In the genomic region with DNA sequence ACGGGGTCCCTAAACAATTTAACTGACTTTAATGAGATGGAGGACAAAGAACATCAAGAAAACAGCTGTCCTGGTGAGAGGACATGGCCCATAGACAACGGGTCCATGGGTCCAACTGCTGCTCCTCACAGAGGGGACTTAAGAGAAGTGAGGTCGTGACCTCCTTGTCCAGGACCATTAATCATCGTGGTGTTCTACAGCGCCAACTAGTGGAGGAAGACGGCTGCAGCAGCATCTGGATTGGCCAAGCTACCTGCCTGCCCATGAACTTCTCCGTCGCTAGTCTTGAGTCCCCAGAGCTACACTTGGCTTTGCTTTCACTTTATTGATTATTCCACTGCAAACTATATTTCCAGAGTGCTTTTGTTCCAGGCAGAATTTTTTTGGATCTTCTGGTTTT, we compare ENCODE assay signal across 9 mouse cellular contexts.
DNase-seq lines count a peak whose midpoint lies in the region; ATAC-seq and TF ChIP-seq lines count a peak whose summit lies in the region.
"Had no signal": no experiment of that assay in that cellular context is flagged by ENCODE, and none has a peak within 500 bp of the region (broad histone marks: within the 10 kb centered on the region; RNA-seq: fewer than 3 reads in every experiment).

No protein-coding gene starts in this region.

- no peak overlapping the region for H3K4me2 ChIP-seq in forebrain, postnatal 0 days (ENCODE audit: low read depth)
- no peak overlapping the region for H3K4me2 ChIP-seq in forebrain, embryonic 15.5 days (replicated peaks)
- H3K4me2 ChIP-seq in midbrain, postnatal 0 days (ENCODE audit: low read depth, low read length, poor library complexity, severe bottlenecking), result no peak overlapping the region
- no peak overlapping the region for H3K4me2 ChIP-seq in midbrain, embryonic 16.5 days (ENCODE audit: low read length)

- ATAC-seq in forebrain, postnatal 0 days, result no peak
- no peak for ATAC-seq in forebrain, embryonic 15.5 days (replicated peaks)
- ATAC-seq in midbrain, postnatal 0 days (ENCODE audit: low FRiP score), result no peak
- no peak for ATAC-seq in midbrain, embryonic 16.5 days
- ATAC-seq in granulocyte monocyte progenitor cell, adult 5-6 weeks (replicated peaks; ENCODE audit: poor library complexity, severe bottlenecking), result peak; percentile 48

- no peak for DNase-seq in forebrain, postnatal 0 days
- no peak for DNase-seq in midbrain, postnatal 0 days (ENCODE audit: low spot score)
- DNase-seq in thymus, postnatal 14 days, result peak; percentile 14
- no peak for DNase-seq in left cerebral cortex, adult 8-10 months (ENCODE audit: low spot score in 2 of 2)
- DNase-seq in urinary bladder, postnatal 25 days (ENCODE audit: low spot score), result no peak
- DNase-seq: right cerebral cortex, adult 18-20 months had no signal

- H3K27ac ChIP-seq in forebrain, postnatal 0 days (ENCODE audit: low read depth, low read length), result no peak overlapping the region
- H3K27ac ChIP-seq in forebrain, embryonic 15.5 days (replicated peaks), result no peak overlapping the region
- H3K27ac ChIP-seq in midbrain, postnatal 0 days (ENCODE audit: low read depth, low read length), result no peak overlapping the region
- H3K27ac ChIP-seq in midbrain, embryonic 16.5 days (ENCODE audit: low read length), result no peak overlapping the region

- WGBS in forebrain, postnatal 0 days, result 35% methylated on average over 8 of the region's 8 CpGs
- WGBS in forebrain, embryonic 15.5 days, result 31% methylated on average over 8 of the region's 8 CpGs
- WGBS in midbrain, postnatal 0 days, result 29% methylated on average over 8 of the region's 8 CpGs
- WGBS in midbrain, embryonic 16.5 days, result 30% methylated on average over 8 of the region's 8 CpGs

- H3K4me3 ChIP-seq in forebrain, postnatal 0 days (ENCODE audit: low read depth, low read length), result no peak overlapping the region
- no peak overlapping the region for H3K4me3 ChIP-seq in forebrain, embryonic 15.5 days
- no peak overlapping the region for H3K4me3 ChIP-seq in midbrain, postnatal 0 days (ENCODE audit: low read depth, low read length)
- no peak overlapping the region for H3K4me3 ChIP-seq in midbrain, embryonic 16.5 days (ENCODE audit: low read depth, low read length)

- no peak overlapping the region for H3K9ac ChIP-seq in forebrain, postnatal 0 days
- no peak overlapping the region for H3K9ac ChIP-seq in forebrain, embryonic 15.5 days (replicated peaks)
- no peak overlapping the region for H3K9ac ChIP-seq in midbrain, postnatal 0 days (replicated peaks; ENCODE audit: low read length, poor library complexity, severe bottlenecking)
- no peak overlapping the region for H3K9ac ChIP-seq in midbrain, embryonic 16.5 days (ENCODE audit: low read depth, low read length)

- H3K36me3 ChIP-seq in forebrain, postnatal 0 days (ENCODE audit: insufficient read depth), result no peaks in the 10 kb centered on the region
- no peaks in the 10 kb centered on the region for H3K36me3 ChIP-seq in forebrain, embryonic 15.5 days
- H3K36me3 ChIP-seq in midbrain, postnatal 0 days (ENCODE audit: insufficient read depth, low read length), result no peaks in the 10 kb centered on the region
- H3K36me3 ChIP-seq in midbrain, embryonic 16.5 days (ENCODE audit: control insufficient read depth, insufficient read depth, low read length), result no peaks in the 10 kb centered on the region

- no peaks in the 10 kb centered on the region; the same call in 1 of the 2 replicates for H3K27me3 ChIP-seq in forebrain, postnatal 0 days (ENCODE audit: insufficient read depth, low read length)
- peaks cover 2% of the 10 kb centered on the region; the same call in 1 of the 2 replicates for H3K27me3 ChIP-seq in forebrain, embryonic 15.5 days
- no peaks in the 10 kb centered on the region; the same call in 1 of the 2 replicates for H3K27me3 ChIP-seq in midbrain, postnatal 0 days (ENCODE audit: insufficient read depth, low read length)
- no peaks in the 10 kb centered on the region for H3K27me3 ChIP-seq in midbrain, embryonic 16.5 days (ENCODE audit: control insufficient read depth, insufficient read depth, low read depth, low read length)

- H3K4me1 ChIP-seq in forebrain, postnatal 0 days (ENCODE audit: insufficient read depth), result peaks cover 8% of the 10 kb centered on the region; the same call in 1 of the 2 replicates
- H3K4me1 ChIP-seq in forebrain, embryonic 15.5 days, result peaks cover 14% of the 10 kb centered on the region
- H3K4me1 ChIP-seq in midbrain, postnatal 0 days (ENCODE audit: insufficient read depth, low read length), result no peaks in the 10 kb centered on the region
- H3K4me1 ChIP-seq in midbrain, embryonic 16.5 days (ENCODE audit: control insufficient read depth, insufficient read depth, low read length), result 0 out of 2 replicates have a peak, but pooled peaks cover 3% of the 10 kb centered on the region

- TF ChIP-seq CTCF in forebrain, postnatal 0 days (IDR thresholded peaks at IDR 0.05; ENCODE audit: low read depth), result peak; percentile 55
- TF ChIP-seq CTCF in midbrain, postnatal 0 days (IDR thresholded peaks at IDR 0.05), result peak; percentile 62

- no peaks in the 10 kb centered on the region for H3K9me3 ChIP-seq in forebrain, postnatal 0 days (ENCODE audit: low read length)
- no peaks in the 10 kb centered on the region for H3K9me3 ChIP-seq in forebrain, embryonic 15.5 days
- H3K9me3 ChIP-seq in midbrain, postnatal 0 days (ENCODE audit: low read length), result no peaks in the 10 kb centered on the region
- H3K9me3 ChIP-seq in midbrain, embryonic 16.5 days (replicated peaks; ENCODE audit: control insufficient read depth, low read length, poor library complexity, severe bottlenecking), result no peaks in the 10 kb centered on the region
